Mouse (Mus musculus) brain, embryonic 14.5 days (tissue): ENCODE results near the gene B3galt5.

Source experiments
- CTCF ChIP-seq: fragments of 200-500 bp; IDR thresholded peaks from 2 replicates; pipeline ENCODE4 v1.5.1; 2012; ENCODE audit warnings: inconsistent platforms, mild to moderate bottlenecking, moderate library complexity, borderline replicate concordance; ENCODE audit not compliant: insufficient read depth, insufficient read length; ENCODE audit errors: extremely low read depth
- POLR2A ChIP-seq: fragments of 200-500 bp; IDR thresholded peaks from 2 replicates; pipeline ENCODE4 v1.6.1; 2012; ENCODE audit warnings: mild to moderate bottlenecking, inconsistent platforms, borderline replicate concordance; ENCODE audit not compliant: poor library complexity, insufficient read depth, insufficient read length, severe bottlenecking; ENCODE audit errors: extremely low read depth

DNA sequence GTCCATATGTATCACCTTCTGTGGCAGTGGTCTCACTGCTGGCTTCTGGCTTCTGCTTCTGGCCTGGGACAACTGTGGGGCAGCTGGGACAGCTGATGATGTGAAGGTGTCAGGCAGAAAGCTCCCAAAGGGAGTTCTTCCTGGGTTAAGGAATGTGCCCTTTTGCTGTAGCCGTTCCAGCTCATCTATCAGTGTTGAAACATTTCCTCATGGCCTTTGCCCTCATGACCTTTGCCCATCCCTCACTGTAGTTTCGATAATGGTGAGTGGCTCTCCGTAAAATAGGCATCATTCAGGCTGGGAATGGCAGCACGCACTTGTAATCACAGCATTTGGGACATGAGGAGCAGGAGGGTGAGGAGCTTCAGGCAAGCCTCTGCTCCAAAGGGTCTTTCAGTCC lies 127.3 kb downstream of the B3galt5 start:
- TF ChIP-seq CTCF (no peak), POLR2A (no peak)
